Mouse (Mus musculus) stomach, postnatal 0 days (tissue): ENCODE measurements around the gene Dapk2.

Experiments used
- CTCF ChIP-seq: IDR thresholded peaks from 2 replicates; pipeline ENCODE4 v1.5.1; 2016; ENCODE audit warnings: antibody characterized with exemption, low read depth, mild to moderate bottlenecking, moderate library complexity
- EP300 ChIP-seq: optimal IDR thresholded peaks from 2 replicates; pipeline ENCODE3; 2016; ENCODE audit warnings: antibody characterized with exemption

GRCm38 (mm10) chr9:66240493-66240892 lies 82.5 kb downstream of the Dapk2 start:
- TF ChIP-seq CTCF (no peak), EP300 (no peak)
